Mouse (Mus musculus): Measurements from ENCODE around the gene Sept12.

The Sept12 gene

DNA sequence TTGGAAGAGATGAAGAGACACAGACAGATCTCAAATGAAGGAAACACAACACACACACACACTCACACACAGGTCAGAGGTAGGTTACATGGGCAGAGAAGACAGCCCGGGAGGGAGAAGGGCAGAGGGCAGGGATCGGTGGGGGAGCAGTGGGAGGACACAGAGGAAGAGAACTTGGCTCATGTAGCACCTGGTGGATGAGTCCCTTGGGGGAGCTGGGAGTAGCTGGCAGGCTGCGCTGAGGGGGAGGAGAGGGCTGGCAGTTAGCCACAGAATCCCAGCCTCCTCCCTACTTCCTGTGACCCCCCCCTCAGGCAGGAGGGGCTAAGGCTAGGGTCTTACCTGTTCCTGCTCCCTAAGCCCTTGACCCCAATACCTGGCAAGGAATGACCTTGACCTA is at the start of gene Sept12:
TSS of gene Sept12 (minus strand) at position 300 of the 400 bp plus-strand sequence.
- 58% methylated on average over 3 of the region's 3 CpGs for WGBS

DNA sequence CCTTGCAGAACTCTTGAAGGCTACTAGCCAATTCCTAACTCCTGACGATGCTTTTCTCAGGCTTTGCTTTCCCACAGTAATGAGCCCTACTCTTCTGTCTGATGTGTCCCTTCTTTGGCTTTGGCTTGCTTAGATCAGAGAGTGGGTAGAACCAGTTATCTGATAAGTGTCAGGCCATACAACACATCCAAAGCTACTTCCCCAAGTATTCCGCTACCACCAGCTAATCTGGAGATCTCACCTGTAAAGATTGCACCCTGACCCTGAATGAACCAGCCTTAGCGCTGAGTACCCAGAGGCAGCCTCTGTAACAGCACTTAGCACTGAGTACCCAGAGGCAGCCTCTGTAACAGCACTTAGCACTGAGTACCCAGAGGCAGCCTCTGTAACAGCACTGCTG is 47.7 kb upstream of the Sept12 start:
- 85% methylated on average over 3 of the region's 3 CpGs for WGBS

DNA sequence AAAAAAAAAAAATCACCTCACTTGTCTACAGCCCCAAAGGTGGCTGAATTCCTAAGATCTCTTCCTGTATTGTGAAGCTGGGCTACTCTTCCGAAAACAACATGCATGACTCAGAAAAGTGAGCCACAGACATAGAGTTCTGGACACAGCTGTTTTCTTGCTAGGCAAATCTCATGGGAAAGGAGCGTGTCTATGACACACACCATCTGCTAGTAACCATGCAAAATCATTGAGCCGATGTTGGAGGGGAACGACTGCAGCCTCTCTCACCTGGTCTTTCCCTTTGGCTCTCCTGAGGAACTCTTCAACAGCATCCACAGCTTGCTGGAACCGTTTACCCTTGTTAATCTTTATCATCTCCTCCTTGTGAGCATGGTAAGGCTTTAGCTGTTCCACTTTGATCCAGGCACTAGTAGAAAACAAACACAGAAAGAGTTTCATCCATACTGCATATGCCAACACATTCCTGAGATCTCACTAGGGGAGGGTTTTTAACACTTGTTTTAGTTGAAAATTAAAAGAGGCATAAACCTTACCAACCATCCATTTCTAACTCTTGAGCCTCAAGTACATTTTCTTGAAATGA is 39.1 kb upstream of the Sept12 start:
- WGBS: 65% methylated on average over 5 of the region's 5 CpGs

- 96% methylated on average over 3 of the region's 3 CpGs for WGBS
Measured at GRCm38 (mm10) chr16:5035591-5035990, 37.9 kb upstream of the Sept12 start.

DNA sequence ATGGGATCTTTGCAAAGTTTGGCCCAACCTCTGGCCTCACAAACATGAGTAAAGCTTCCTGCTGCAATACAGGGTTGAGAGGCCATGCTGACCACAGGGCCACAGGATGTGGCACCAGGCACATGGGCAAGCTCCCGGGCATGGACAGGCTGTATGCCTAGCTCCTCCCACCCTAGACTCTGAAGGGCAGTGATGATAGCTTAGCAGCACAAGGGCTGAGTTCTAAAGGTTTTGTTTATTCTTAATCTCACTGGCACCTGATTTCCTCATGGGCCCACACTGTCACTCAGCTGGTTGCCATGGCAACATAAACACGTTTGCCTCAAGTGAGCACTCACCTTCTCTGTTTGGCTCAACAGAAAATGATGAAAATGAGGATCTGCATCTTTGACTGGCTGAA is 32.2 kb upstream of the Sept12 start:
- WGBS: 53% methylated on average over 2 of the region's 2 CpGs

DNA sequence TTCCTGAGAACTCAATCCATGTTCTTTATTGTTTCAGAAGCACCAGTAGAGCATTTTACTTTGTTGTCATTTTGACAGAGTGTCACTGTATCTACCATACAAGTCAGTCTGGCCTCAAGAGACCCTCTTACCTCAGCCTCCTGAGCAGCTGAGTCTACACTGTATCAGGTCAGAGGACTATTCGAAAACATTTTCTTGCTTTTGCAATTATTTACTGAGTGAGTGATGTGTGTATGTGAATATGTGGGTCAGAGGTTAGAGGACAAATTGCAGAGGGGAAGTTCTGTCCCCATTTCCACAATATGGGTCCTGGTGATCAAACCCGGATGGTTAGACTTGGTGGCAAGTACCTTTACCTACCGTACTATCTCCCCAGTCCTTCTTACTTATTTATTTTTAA is 26.4 kb upstream of the Sept12 start:
- 93% methylated on average over 3 of the region's 3 CpGs for WGBS

- 92% methylated on average over 4 of the region's 4 CpGs for WGBS
Measured at GRCm38 (mm10) chr16:5014578-5014977, 16.9 kb upstream of the Sept12 start.

- under 1% methylated on average over 58 of the region's 63 CpGs for WGBS
Measured at GRCm38 (mm10) chr16:5013054-5013838, 15.6 kb upstream of the Sept12 start, which contains the start of gene Rogdi. Rogdi (minus strand) TSS chr16:5013553.

DNA sequence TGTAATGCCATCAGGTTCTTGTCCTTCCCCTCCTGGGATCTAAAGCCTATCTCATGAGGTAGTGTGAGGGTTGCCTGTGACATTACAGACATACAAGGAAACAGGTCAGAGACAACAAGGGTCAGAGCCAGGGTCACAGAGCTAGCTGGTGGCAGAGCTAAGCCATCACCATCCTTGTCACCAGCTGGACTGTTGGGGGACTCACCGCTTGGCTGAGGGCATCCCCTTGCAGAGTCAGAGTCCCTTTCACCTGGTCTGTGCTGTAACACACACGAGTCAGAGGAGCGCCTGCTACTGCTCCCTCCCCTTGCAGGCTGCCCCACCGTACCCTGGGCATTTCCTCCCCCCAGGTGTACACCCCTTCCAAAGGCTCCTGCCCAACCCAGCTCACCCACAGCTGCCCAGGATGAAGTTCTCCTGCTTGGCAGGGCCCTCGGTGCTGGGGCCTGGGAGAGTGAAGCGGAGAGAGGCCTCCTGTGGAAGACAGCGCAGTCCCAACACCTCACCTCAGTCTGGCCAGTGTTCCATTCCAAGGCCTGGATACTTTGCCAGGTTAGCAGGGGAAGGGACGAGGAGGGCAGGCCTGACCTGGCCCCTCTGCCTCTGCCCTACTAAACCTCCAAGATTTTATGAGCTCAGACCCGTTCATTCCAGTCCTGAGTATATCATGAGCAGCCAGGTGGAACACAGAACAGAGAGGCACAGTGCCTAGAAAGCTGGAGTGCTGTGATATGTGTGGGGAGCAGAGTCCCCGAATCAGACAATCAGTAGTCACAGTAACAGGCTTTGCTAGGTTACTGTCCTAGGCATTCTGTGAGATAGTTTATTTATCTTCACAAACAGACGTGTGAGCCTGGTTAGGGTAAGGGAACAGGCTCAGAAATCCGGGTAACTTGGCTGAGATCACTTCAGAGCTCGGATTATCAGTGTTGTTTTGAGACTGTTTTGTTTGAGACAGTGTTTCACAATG is 14.7 kb upstream of the Sept12 start:
- WGBS: 45% methylated on average over 13 of the region's 13 CpGs

DNA sequence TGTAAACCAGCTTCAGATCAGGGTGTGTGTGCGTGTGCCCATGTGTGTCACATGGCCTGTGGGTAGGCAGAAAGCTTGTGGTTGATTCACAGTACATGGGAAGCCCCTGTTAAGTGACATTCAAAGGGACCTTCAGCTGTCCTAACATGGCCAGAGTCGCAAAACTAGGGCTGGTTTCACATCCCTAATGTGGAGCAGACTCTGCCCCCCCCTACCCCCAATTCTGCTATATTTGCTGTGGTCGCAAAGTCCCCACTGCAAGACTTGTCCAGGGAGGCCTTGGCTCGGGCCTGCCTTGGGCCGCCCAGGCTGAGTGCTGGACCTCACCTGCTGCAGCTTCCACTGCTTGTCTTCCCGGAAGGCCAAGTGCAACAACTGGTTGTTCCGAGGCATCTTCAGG is 13.6 kb upstream of the Sept12 start:
- 90% methylated on average over 7 of the region's 7 CpGs for WGBS

DNA sequence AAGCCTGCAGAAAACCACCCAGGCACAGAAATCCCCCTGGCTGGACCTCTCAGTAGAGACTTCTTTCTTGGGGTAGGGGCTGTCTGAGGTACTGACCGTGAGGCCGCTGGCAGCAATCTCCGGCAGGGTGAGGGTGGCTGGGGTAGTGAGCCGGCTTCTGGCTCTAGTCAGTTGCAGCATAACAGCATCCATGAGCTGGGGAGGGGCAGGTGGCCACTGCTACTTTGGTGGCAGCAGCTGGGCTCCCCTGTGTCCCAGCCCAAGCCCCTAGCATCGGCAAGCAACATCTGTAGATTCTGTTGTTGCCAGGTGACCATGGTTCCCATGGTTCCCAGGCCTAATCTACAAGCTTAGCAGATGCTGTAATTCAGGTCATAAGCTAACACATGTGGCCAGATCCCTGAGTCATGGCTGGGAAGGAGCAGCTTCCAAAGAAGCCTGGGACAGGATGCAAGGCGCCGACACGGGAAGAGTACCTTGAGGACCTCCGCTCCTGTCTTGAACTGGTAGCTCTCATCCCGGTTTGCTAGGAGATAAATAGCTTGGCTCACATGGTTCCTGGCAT is 12.8 kb upstream of the Sept12 start:
- WGBS: 85% methylated on average over 10 of the region's 10 CpGs

- WGBS: 83% methylated on average over 12 of the region's 12 CpGs
Measured at GRCm38 (mm10) chr16:5008076-5008475, 10.4 kb upstream of the Sept12 start.

- 75% methylated on average over 6 of the region's 6 CpGs for WGBS
Measured at GRCm38 (mm10) chr16:5007492-5007891, 9.8 kb upstream of the Sept12 start.

- 74% methylated on average over 5 of the region's 5 CpGs for WGBS
Measured at GRCm38 (mm10) chr16:5007067-5007466, 9.4 kb upstream of the Sept12 start, which contains the start of gene Smim22. Smim22 (plus strand) TSS chr16:5007288.

DNA sequence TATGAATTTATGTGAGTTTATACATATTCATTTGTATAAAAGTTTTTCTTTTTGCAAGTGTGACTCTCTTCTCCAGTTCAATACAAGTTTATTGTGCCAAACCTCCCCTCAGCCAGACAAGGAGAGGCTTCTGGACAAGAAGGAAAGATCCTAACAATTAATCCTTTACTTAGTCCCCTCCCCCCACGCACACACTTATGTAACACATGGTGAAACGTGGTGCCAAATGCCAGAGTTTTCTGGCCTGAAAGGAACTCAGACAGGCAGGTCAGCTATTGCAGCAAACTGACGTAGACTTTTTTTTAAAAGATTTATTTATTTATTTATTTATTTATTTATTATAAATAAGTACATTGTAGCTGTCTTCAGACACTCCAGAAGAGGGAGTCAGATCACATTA is 3.0 kb upstream of the Sept12 start:
- WGBS: 57% methylated on average over 3 of the region's 3 CpGs

- 84% methylated on average over 1 of the region's 1 CpGs for WGBS
Measured at GRCm38 (mm10) chr16:4998984-4999383, 1.3 kb upstream of the Sept12 start.

DNA sequence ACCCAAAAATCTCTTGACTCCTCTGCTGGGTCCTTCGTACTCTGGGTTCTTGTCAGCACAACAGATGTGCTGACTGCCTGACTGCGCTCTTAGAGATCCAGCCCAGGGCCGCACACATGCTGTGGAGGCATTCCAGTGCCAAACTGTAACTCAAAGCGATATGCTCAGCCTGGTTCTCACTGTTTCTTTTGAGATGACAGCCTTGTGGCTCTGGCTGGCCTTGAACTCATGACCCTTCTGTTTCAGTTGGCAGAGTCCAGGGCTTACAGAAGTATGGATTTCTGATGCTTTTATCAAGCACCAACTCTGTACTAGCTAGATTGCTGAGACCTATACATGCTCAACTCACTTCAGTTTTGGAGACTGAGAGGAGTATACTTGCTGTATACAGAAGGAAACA is 4.4 kb downstream of the Sept12 start:
- WGBS: 75% methylated on average over 4 of the region's 4 CpGs

- 92% methylated on average over 12 of the region's 12 CpGs for WGBS
Measured at GRCm38 (mm10) chr16:4984717-4985116, 12.9 kb downstream of the Sept12 start.

DNA sequence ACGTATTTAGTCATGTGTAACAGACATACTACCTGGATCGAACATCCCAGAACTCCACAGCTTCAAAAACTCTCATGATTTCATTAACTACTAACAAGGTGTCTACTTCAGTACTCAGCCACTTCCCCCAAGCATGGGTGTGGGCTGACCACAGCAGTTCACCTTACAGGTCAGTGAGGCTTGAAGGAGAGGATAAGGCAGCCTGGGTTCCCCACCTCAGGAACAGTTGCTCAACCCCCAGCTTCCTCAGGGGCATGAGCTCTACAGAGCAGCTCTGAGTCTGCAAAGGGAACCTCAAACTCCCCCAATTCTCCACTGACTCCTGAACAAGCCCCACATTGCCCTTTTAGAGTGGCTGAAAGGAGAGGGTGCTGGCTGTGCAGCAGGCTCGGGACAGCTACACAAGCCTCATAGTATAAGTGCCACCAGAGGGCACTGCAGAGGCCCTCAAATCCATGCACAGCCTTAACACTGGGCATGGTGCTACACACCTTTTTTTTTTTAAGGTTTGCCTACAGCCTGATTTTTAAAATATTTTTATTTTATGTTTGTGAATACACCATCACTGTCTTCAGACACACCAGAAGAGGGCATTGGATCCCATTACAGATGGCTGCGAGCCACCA is 17.8 kb downstream of the Sept12 start:
- WGBS: 79% methylated on average over 4 of the region's 4 CpGs

DNA sequence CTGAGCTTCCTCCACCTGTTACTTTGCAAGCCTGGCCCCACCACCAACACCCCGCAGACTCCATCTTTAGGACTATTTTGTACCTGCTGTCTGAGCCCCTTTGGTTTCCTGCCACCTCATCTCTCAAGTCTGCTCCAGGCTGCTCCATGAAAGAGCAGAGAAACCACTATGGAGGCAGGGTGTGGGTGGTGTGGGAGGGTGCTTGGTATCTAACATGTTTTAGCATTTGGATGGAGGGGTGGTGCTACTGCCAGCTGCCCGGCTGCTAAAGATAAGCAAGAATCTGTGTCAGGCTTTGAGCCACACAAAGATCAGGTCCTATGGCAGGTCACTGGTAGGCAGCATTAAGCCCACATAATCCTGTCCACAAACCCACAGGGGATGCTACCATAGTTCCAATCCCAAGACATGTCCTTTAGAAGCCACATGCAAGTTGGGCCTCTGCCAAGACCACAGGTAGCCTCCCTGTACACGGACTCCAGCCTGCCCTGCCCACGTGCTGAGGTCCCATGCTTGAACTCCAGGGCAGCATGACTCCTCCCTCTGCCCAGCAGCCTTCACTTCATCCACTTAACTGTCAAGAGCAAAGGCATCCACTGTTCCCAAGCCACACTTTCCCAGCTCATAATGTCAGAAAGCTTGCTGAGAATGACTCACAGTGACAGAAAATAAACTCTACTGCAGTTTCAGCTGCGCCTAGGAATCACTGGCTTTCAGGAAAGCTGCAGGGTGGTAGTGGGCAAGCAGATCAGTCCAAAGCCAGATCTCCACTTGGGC is 19.2 kb downstream of the Sept12 start:
- 36% methylated on average over 5 of the region's 5 CpGs for WGBS

- WGBS: 36% methylated on average over 2 of the region's 2 CpGs
Measured at GRCm38 (mm10) chr16:4976180-4976579, 21.5 kb downstream of the Sept12 start.
